In the genomic region with DNA sequence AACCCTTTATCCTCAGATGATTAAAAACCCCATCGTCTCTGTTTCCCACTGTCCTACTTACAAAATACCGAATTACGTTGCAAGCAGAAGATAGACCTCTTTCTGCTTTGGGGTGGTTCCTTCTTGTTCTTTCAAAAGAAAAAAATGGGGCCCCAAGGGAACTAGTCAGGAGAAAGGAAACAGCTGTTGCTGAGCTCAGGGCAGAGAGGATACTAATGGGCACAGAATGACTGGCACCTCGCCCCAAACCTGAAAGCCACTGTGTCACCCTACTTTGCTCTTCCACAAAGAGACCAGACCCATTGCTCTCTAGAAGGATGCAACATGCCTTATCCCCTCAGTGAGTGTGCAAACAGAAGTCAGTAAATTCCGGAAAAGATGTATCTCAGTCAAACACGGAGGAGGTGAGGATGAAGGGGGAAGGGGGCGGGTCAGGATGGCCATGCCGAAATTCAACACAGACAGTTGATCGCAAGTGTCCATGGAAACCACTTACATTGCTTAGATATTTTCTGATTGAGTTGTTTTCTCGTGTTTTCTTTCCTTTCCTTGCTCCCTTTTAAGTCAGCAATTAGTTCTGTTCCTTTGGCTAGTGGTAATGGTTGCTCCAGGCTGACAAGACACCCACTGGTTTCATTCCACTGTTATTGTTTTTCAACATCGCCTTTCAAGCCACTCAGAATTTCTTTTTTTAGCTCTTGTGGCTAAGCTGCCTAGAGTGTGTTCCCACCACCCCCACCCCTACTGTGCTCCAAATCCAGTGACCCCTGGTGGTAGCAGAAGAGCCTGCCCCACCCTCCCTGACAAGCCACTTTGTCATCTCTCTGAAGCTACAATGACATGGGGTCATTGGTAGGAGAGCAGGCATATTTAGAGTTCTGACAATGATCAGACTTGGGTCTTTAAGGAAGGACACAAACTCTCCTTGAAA, we compare ENCODE assay signal across 14 mouse cellular contexts.
DNase-seq lines count a peak whose midpoint lies in the region; ATAC-seq and TF ChIP-seq lines count a peak whose summit lies in the region.
"Had no signal": no experiment of that assay in that cellular context is flagged by ENCODE, and none has a peak within 500 bp of the region (broad histone marks: within the 10 kb centered on the region; RNA-seq: fewer than 3 reads in every experiment).

No protein-coding gene starts in this region.

- peak overlapping the region; percentile 35; the same call in 1 of the 2 replicates for H3K27ac ChIP-seq in brown adipose tissue, adult 24 weeks (replicated peaks; ENCODE audit: low read depth, low read length)
- peak overlapping the region; percentile 65; the same call in 1 of the 2 replicates for H3K27ac ChIP-seq in stomach, postnatal 0 days (replicated peaks)
- H3K27ac ChIP-seq: heart, embryonic 15.5 days; intestine, embryonic 15.5 days had no signal

- no peak for TF ChIP-seq EP300 in stomach, postnatal 0 days (optimal IDR thresholded peaks at IDR 0.05)

- peak; percentile 34 for DNase-seq in heart, adult 8-10 months (ENCODE audit: low spot score)
- DNase-seq in heart, postnatal 4 days = no peak
- DNase-seq in lung, postnatal 10 days = peak; percentile 37
- no peak for DNase-seq in lung, postnatal 25 days (ENCODE audit: low spot score)
- no peak for DNase-seq in stomach, postnatal 0 days (ENCODE audit: low spot score)
- DNase-seq in gastrocnemius, postnatal 36 days = no peak
- DNase-seq: adrenal gland, postnatal 10 days; cerebellum, adult 2 months; right cerebral cortex, postnatal 25 days; thymus, postnatal 25 days had no signal

- peaks cover 41% of the 10 kb centered on the region for H3K4me1 ChIP-seq in brown adipose tissue, adult 24 weeks (ENCODE audit: control insufficient read depth, insufficient read depth, insufficient read length, low read length)
- H3K4me1 ChIP-seq in stomach, postnatal 0 days (replicated peaks; ENCODE audit: control insufficient read depth, insufficient read depth) = 0 out of 2 replicates have a peak, but pooled peaks cover 4% of the 10 kb centered on the region

- no peak overlapping the region for H3K4me3 ChIP-seq in brown adipose tissue, adult 24 weeks (ENCODE audit: insufficient read depth, low read depth, low read length)
- H3K4me3 ChIP-seq in stomach, postnatal 0 days (ENCODE audit: low read depth, low read length) = no peak overlapping the region
- H3K4me3 ChIP-seq: heart, embryonic 15.5 days; intestine, embryonic 15.5 days had no signal

- TF ChIP-seq CTCF in stomach, postnatal 0 days (IDR thresholded peaks at IDR 0.05; ENCODE audit: low read depth) = peak; percentile 34

- intact Hi-C loops in gastrocnemius, postnatal 36 days (cut with DNase I) = no loop called here

- H3K27me3 ChIP-seq in stomach, postnatal 0 days (ENCODE audit: control insufficient read depth, insufficient read depth, low read length) = no peaks in the 10 kb centered on the region
- H3K27me3 ChIP-seq: heart, embryonic 15.5 days; intestine, embryonic 15.5 days had no signal

- H3K4me2 ChIP-seq in stomach, postnatal 0 days (replicated peaks; ENCODE audit: low read depth) = no peak overlapping the region
- H3K4me2 ChIP-seq: heart, embryonic 15.5 days; intestine, embryonic 15.5 days had no signal

- no peaks in the 10 kb centered on the region for H3K36me3 ChIP-seq in stomach, postnatal 0 days (ENCODE audit: control insufficient read depth, insufficient read depth, low read length)
- H3K36me3 ChIP-seq: heart, embryonic 15.5 days had no signal

- no peak for ATAC-seq in stomach, postnatal 0 days (ENCODE audit: low FRiP score, low TSS enrichment)
- no peak for ATAC-seq in cerebellum, adult (ENCODE audit: insufficient number of reproducible peaks, low FRiP score, low TSS enrichment)

- WGBS in stomach, postnatal 0 days = 77% methylated on average over 11 of the region's 11 CpGs

- H3K9me3 ChIP-seq in stomach, postnatal 0 days (ENCODE audit: control insufficient read depth, low read length) = no peaks in the 10 kb centered on the region
- H3K9me3 ChIP-seq: heart, embryonic 15.5 days; intestine, embryonic 15.5 days had no signal

- H3K9ac ChIP-seq in stomach, postnatal 0 days (ENCODE audit: low read length) = no peak overlapping the region
- H3K9ac ChIP-seq: heart, embryonic 15.5 days; intestine, embryonic 15.5 days had no signal

Comparison
In these comparisons a context has a peak if more than half of its experiments do, and no peak if none do; other contexts are left out.
1. DNase-seq: peak in heart, adult 8-10 months (single experiment) and lung, postnatal 10 days (single experiment); none in heart, postnatal 4 days (single experiment), lung, postnatal 25 days (single experiment), stomach, postnatal 0 days (single experiment) and gastrocnemius, postnatal 36 days (0 of 2).